Mouse (Mus musculus): Measurements from ENCODE around the gene Pigo. TPM values are rescaled to one million over a fixed set of nuclear protein-coding genes. Genes with fewer than 3 reads are reported as not detected.

The Pigo gene
- 6.9 and 8.6 TPM in 2 replicates for polyA plus RNA-seq (2015; fragmentation: Nextera tagmentation; extraction: Ambion mirVana)

DNA sequence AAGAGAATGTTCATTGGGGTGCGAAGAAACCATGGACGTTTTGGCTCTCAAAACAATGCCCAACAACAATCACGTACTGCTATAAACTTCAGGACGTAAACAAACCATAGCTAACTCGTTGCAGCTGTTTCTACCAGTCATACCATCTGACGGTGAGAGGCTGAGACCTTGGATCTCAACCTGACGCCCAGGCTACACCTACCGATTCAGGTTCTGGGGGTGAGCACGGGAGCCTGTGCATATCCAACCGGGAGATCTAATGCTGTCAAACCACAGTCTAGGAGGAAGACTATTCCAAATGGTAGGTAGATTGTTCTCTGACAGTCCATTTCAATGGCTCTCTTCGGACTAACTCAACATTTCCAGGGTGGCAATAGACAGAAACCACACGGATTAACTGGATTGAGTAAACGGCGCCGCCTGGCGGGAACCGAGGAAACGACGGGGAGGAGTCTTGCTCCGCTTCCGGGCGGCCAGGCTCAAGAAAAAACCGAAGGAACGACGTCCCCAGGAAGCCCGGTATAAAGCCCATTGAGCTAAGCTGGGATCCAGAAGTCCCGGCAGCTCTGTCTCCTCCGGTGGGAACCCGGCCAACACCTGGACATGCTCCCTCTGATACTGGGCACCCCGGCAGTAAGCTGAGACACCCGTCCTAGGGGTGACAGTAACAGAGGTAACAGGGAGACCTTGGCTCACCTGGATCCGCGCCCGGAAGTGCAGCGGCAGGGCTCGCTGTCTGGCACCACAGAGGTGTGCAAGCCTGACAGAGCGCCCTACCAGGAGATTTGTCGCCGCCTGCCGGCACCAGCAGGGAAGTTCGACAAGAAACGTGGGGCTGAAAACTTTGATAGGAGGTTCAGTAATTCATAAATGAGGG lies at the start of gene Pigo:
TSS of gene Pigo (minus strand) at position 736 of the 877 bp plus-strand sequence.

GRCm38 (mm10) chr4:43058753-43059654 lies 33.4 kb upstream of the Pigo start, which contains the start of gene Unc13b:
Gene Unc13b (plus strand): TSS chr4:43058953.

GRCm38 (mm10) chr4:43045659-43046302 lies 20.2 kb upstream of the Pigo start, which contains the start of gene Fam214b:
Gene Fam214b (minus strand): TSS chr4:43046220.

DNA sequence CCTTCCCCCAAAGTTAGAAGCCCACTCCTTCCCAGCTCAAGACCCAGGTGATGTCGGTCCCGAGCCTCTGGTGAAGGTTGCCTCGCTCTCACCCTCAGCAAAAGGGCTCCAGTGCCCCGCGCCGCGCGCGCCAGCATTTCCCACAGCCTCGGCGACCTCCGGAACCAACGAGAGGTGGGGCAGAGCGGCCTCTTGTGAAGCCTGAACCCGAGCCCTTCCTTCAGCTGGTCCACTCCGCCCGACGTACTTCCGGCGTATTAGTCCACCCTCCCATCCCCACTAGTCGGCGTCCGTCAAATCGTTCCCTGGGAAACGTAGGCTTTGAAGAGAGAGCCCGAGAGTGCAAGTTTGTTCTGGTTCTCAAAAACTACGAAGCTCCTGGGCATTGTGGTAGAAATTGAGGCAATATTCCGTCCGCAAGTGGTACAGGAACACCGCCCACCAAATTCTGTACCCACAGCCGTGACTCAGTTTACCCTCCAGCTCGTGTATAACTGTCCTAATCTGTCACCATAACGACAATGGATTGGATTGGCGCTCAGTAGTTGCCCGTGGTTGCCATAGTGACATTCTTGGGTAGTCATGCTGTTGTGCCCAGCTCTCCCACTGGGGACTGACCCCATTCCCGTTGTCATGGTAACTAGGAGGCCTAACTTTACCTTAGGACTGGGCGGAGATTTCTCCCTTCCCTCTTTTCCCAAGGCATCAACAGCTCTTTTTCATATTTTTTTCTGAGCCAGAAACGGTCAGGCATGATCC lies 5.8 kb upstream of the Pigo start, which contains the start of gene Stoml2:
TSS of gene Stoml2 (minus strand) at position 474 of the 759 bp plus-strand sequence.

GRCm38 (mm10) chr4:43010161-43011038 lies 15.2 kb downstream of the Pigo start, which contains the start of gene Fancg:
Gene Fancg (minus strand): TSS chr4:43010506.

GRCm38 (mm10) chr4:43000141-43000986 lies 25.3 kb downstream of the Pigo start, which contains the start of gene Vcp:
Gene Vcp (minus strand): TSS chr4:43000507.

GRCm38 (mm10) chr4:42969304-42969703 lies 56.3 kb downstream of the Pigo start, which contains the start of gene 1700022I11Rik:
Gene 1700022I11Rik (plus strand): TSS chr4:42969604.

Other genes starting within 250 kb of the Pigo start
- 0.05 TPM in 2 replicates for gene Fam205a1, start 171.9 kb downstream of the Pigo start, polyA plus RNA-seq (2015; fragmentation: Nextera tagmentation; extraction: Ambion mirVana)
- 0.08 TPM in 1 of 2 replicates, not detected in the other for gene Gm12394, start 169.0 kb downstream of the Pigo start, polyA plus RNA-seq (2015; fragmentation: Nextera tagmentation; extraction: Ambion mirVana)
- gene Fam205c, start 151.6 kb downstream of the Pigo start, polyA plus RNA-seq (2015; fragmentation: Nextera tagmentation; extraction: Ambion mirVana), result 0.27 and 0.35 TPM in 2 replicates
- gene Phf24, start 109.2 kb downstream of the Pigo start, polyA plus RNA-seq (2015; fragmentation: Nextera tagmentation; extraction: Ambion mirVana), result 1.5 and 2.0 TPM in 2 replicates
- 27.3 and 35.8 TPM in 2 replicates for gene Dnajb5, start 76.0 kb downstream of the Pigo start, polyA plus RNA-seq (2015; fragmentation: Nextera tagmentation; extraction: Ambion mirVana)
- gene 1700022I11Rik, start 56.2 kb downstream of the Pigo start, polyA plus RNA-seq (2015; fragmentation: Nextera tagmentation; extraction: Ambion mirVana), result 0.45 and 0.46 TPM in 2 replicates
- 282 and 308 TPM in 2 replicates for gene Vcp, start 25.3 kb downstream of the Pigo start, polyA plus RNA-seq (2015; fragmentation: Nextera tagmentation; extraction: Ambion mirVana)
- 3.8 and 4.9 TPM in 2 replicates for gene Fancg, start 15.3 kb downstream of the Pigo start, polyA plus RNA-seq (2015; fragmentation: Nextera tagmentation; extraction: Ambion mirVana)
- 168 and 170 TPM in 2 replicates for gene Stoml2, start 5.9 kb upstream of the Pigo start, polyA plus RNA-seq (2015; fragmentation: Nextera tagmentation; extraction: Ambion mirVana)
- gene Fam214b, start 20.4 kb upstream of the Pigo start, polyA plus RNA-seq (2015; fragmentation: Nextera tagmentation; extraction: Ambion mirVana), result 6.6 and 9.3 TPM in 2 replicates
- 3.6 and 3.7 TPM in 2 replicates for gene Unc13b, start 33.1 kb upstream of the Pigo start, polyA plus RNA-seq (2015; fragmentation: Nextera tagmentation; extraction: Ambion mirVana)
- 0.25 and 0.42 TPM in 2 replicates for gene Atp8b5, start 241.3 kb upstream of the Pigo start, polyA plus RNA-seq (2015; fragmentation: Nextera tagmentation; extraction: Ambion mirVana)

All from urinary bladder, postnatal 0 days (tissue).